Mouse (Mus musculus) liver, embryonic 14.5 days (tissue): ENCODE data around the gene Faah.

Experiments used
- CTCF ChIP-seq: IDR thresholded peaks from 2 replicates; pipeline ENCODE4 v1.5.1; 2016; ENCODE audit warnings: antibody characterized with exemption, low read depth, control low read depth
- EP300 ChIP-seq: IDR thresholded peaks from 2 replicates; pipeline ENCODE4 v1.6.1; 2016; ENCODE audit warnings: antibody characterized with exemption, low read depth

- TF ChIP-seq CTCF (no peak), EP300 (no peak)
Observed at GRCm38 (mm10) chr4:115978911-115979310, 38.8 kb downstream of the Faah start.
